Mouse (Mus musculus): Measurements from ENCODE around the gene Spo11.

DNA sequence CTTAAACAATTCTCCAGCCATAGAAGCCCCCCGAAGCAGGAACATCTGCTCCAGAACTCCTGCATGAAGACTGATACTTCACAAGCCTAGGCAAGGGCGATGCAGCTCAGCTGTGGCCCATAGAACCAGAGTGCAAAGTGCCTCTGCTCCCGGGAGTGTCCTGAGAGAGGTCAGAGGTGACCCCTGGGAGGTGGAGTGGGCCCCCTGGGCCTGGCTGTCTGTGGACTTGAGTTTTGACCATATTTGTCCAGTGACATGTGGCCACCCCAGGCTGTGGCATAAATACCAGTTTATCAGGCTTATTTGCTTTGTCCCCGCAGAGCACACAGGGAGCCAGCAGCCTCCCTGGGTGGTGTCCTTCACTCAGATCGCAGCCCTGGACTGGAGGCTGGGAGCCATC lies 63.7 kb downstream of the Spo11 start:
- TF ChIP-seq CTCF (IDR thresholded peaks at IDR 0.05; ENCODE audit: insufficient read depth, low read length) (no peak), POLR2A (IDR thresholded peaks at IDR 0.05; ENCODE audit: borderline replicate concordance, extremely low read depth, low read depth, low read length) (no peak)

All from lung, adult 2 months (tissue).